In the genomic region with DNA sequence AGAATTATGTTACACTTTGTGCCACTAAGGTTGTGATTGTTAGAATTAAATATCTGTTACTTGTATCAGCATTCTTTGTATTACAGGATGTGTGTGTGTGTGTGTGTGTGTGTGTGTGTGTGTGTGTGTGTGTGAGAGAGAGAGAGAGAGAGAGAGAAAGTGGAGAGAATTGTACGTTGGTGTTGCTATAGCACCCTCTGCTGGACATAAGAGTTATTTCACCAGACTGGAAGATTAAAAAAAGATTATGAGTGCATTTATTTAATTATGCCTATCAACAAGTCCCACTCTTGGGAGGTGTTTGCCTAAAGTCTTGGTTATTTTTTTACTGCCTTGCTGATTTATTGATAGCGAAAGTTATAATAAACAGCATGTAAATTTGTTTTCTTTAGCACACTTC, we compare ENCODE assay signal across 12 mouse cellular contexts.
A peak's percentile ranks its signal among the peaks of the same experiment; 100 is the strongest.
DNase-seq lines count a peak whose midpoint lies in the region; TF ChIP-seq lines count a peak whose summit lies in the region.
"Had no signal": no experiment of that assay in that cellular context is flagged by ENCODE, and none has a peak within 500 bp of the region (broad histone marks: within the 10 kb centered on the region; RNA-seq: fewer than 3 reads in every experiment).

No protein-coding gene starts in this region.

- H3K36me3 ChIP-seq in kidney, adult 2 months (ENCODE audit: control insufficient read depth, insufficient read depth, low read length): no peaks in the 10 kb centered on the region
- H3K36me3 ChIP-seq: embryonic facial prominence, embryonic 12.5 days; heart, embryonic 10.5 days had no signal

- no peak for TF ChIP-seq CTCF in kidney, adult 2 months (conservative IDR thresholded peaks at IDR 0.05; ENCODE audit: insufficient read depth, insufficient read length, low read depth, low read length)

- peak; percentile 5 for DNase-seq in kidney, adult 2 months
- DNase-seq in kidney, postnatal 25 days: no peak
- peak; percentile 37 for DNase-seq in A20 (ENCODE audit: low read depth, low spot score)
- peak; percentile 7 for DNase-seq in Muller cell, postnatal 12 days (ENCODE audit: inconsistent ontology term)
- DNase-seq in induced T-regulatory cell, adult 2 months (ENCODE audit: low read depth): peak; percentile 56
- no peak for DNase-seq in ovary, postnatal 10 days (ENCODE audit: low spot score)
- no peak for DNase-seq in adrenal gland, postnatal 4 days (ENCODE audit: low spot score in 2 of 2)
- DNase-seq in testis, postnatal 10 days (ENCODE audit: low spot score): no peak
- DNase-seq: adrenal gland, adult 2 months; right cerebral cortex, postnatal 25 days had no signal

- WGBS in kidney, adult 2 months: 26% methylated on average over 2 of the region's 2 CpGs

- no peak overlapping the region for H3K4me3 ChIP-seq in kidney, adult 2 months (ENCODE audit: insufficient read depth, low read depth, low read length)
- H3K4me3 ChIP-seq: embryonic facial prominence, embryonic 12.5 days; heart, embryonic 10.5 days had no signal

- no peaks in the 10 kb centered on the region for H3K27me3 ChIP-seq in kidney, adult 2 months (replicated peaks; ENCODE audit: control insufficient read depth, insufficient read depth, low read length)
- H3K27me3 ChIP-seq: embryonic facial prominence, embryonic 12.5 days had no signal

- TF ChIP-seq POLR2A in kidney, adult 2 months (IDR thresholded peaks at IDR 0.05; ENCODE audit: low read depth, low read length): no peak

- no peaks in the 10 kb centered on the region for H3K4me1 ChIP-seq in kidney, adult 2 months (ENCODE audit: control insufficient read depth, insufficient read depth, low read length)
- H3K4me1 ChIP-seq: embryonic facial prominence, embryonic 12.5 days; heart, embryonic 10.5 days had no signal

- no peak overlapping the region for H3K27ac ChIP-seq in kidney, adult 2 months (ENCODE audit: insufficient read depth, low read depth, low read length)
- H3K27ac ChIP-seq: embryonic facial prominence, embryonic 12.5 days; heart, embryonic 10.5 days had no signal

Comparison
In these comparisons a context has a peak if more than half of its experiments do, and no peak if none do; other contexts are left out.
1. DNase-seq: peak in kidney, adult 2 months (single experiment), A20 (single experiment), Muller cell, postnatal 12 days (single experiment) and induced T-regulatory cell, adult 2 months (single experiment); none in kidney, postnatal 25 days (0 of 2), ovary, postnatal 10 days (single experiment), adrenal gland, postnatal 4 days (0 of 2) and testis, postnatal 10 days (single experiment).